Mouse (Mus musculus) heart, adult 2 months (tissue): ENCODE data around the gene Zbtb9. TPM values are rescaled to one million over a fixed set of nuclear protein-coding genes. Genes with fewer than 3 reads are reported as not detected.

ENCODE experiments used
- DNase-seq, 2 experiments: peaks; one replicate each; pipeline ENCODE4 v3.0.0; 2021
- H3K27ac ChIP-seq: fragments of 200-600 bp; 2 replicates; pipeline ENCODE4 v1.8.1; 2022
- H3K27me3 ChIP-seq: fragments of 200-500 bp; 2 replicates; pipeline ENCODE4 v1.6.1; 2012; ENCODE audit warnings: mild to moderate bottlenecking, low read length, inconsistent platforms, mixed read lengths; ENCODE audit not compliant: control insufficient read depth, insufficient read depth
- H3K36me3 ChIP-seq: fragments of 200-500 bp; 2 replicates; pipeline ENCODE4 v1.6.1; 2012; ENCODE audit warnings: low read length, inconsistent platforms; ENCODE audit not compliant: control insufficient read depth, insufficient read depth
- H3K4me1 ChIP-seq: fragments of 200-500 bp; 2 replicates; pipeline ENCODE4 v1.6.1; 2011; ENCODE audit warnings: low read length; ENCODE audit not compliant: control insufficient read depth, insufficient read depth
- H3K4me3 ChIP-seq: fragments of 200-600 bp; 2 replicates; pipeline ENCODE4 v1.8.1; 2022
- H3K79me2 ChIP-seq: fragments of 200-500 bp; replicated peaks from 2 replicates; pipeline ENCODE4 v1.6.1; 2012; ENCODE audit warnings: mild to moderate bottlenecking, inconsistent platforms, low read length, moderate library complexity, mixed read lengths; ENCODE audit not compliant: control insufficient read depth, insufficient read depth
- H3K9ac ChIP-seq: fragments of 200-500 bp; 2 replicates; pipeline ENCODE4 v1.6.1; 2012; ENCODE audit warnings: low read depth, mild to moderate bottlenecking, control low read depth, inconsistent platforms, low read length, mixed read lengths
- CTCF ChIP-seq: fragments of 200-600 bp; IDR thresholded peaks from 2 replicates; pipeline ENCODE4 v1.8.1; 2022; ENCODE audit warnings: antibody characterized with exemption, mild to moderate bottlenecking, moderate library complexity
- EP300 ChIP-seq: fragments of 200-500 bp; IDR thresholded peaks from 2 replicates; pipeline ENCODE4 v1.6.1; 2011; ENCODE audit warnings: low read depth, low read length, control low read depth; ENCODE audit not compliant: insufficient read depth
- POLR2A ChIP-seq: fragments of 200-500 bp; IDR thresholded peaks from 2 replicates; pipeline ENCODE4 v1.6.1; 2011; ENCODE audit warnings: mild to moderate bottlenecking, low read depth, low read length, control low read depth; ENCODE audit not compliant: insufficient read depth
- WGBS: fragments of 180-500 bp; shearing (Covaris S2); methylation state at CpG from one replicate; pipeline ENCODE4 v1.1.7; 2018; 5-methylcytosine and 5-hydroxymethylcytosine counted together
- intact Hi-C: fragments of 180-260 bp; cut with DNase I; formaldehyde crosslinking; loops from one replicate; pipeline ENCODE4 v1.15.1; 2025
- polyA plus RNA-seq: library from polyadenylated mRNA; depleted of rRNA; stranded (reverse); fragments of >200 nt; gene quantifications from 2 replicates; pipeline ENCODE4 v1.2.3, GENCODE M21; 2012
- total RNA-seq, 2 experiments: library from RNA; stranded (reverse); gene quantifications; 2 replicates each; pipeline ENCODE4 v1.2.3; 2021

Gene Zbtb9
- total and polyA plus RNA-seq, 3 experiments: 1.5 to 3.5 (median 2.4) TPM

DNA sequence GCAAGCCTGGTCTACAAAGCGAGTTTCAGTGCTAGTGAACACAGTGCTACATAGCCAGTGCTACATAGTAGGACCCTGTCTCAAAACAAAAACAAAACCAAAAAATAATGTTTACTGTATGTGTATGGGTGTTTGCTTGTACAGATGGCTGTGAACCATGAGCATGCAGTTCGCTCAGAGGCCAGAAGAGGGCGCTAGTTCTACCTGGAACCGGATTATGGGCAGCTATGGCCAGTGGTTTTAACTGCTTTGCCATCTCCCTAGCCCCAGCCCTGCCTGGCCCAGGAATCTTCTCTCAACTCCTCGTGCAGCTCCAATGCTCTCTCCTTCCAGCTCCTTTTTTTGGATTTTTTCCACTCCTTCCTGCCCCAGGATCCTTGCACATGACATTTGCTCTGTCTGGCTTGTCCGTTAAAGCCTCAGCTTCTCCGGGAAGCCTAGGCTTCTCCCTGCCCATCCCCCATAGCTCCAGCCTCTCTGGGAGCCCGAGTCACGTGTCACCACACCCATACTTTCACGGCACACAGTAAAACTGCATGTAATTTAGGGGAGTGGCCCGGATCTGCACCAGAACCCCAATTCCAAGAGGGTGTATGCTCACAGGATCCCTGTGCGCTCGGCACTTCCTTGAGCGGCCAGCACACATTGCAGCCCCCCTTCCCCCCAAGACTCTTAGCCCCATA, 74.9 kb downstream of the Zbtb9 start:
- Histone ChIP-seq H3K79me2 (no peaks in the 10 kb centered on the region), H3K4me3 (no peak overlapping the region), H3K36me3 (no peaks in the 10 kb centered on the region), H3K27ac (no peak overlapping the region), H3K9ac (no peak overlapping the region), H3K4me1 (no peaks in the 10 kb centered on the region), H3K27me3 (no peaks in the 10 kb centered on the region)
- intact Hi-C loops: no loop called here
- TF ChIP-seq EP300: no peak
- TF ChIP-seq POLR2A: no peak
- peak; percentile 51 for TF ChIP-seq CTCF
- DNase-seq: no peak
- WGBS: 82% methylated on average over 14 of the region's 14 CpGs

DNA sequence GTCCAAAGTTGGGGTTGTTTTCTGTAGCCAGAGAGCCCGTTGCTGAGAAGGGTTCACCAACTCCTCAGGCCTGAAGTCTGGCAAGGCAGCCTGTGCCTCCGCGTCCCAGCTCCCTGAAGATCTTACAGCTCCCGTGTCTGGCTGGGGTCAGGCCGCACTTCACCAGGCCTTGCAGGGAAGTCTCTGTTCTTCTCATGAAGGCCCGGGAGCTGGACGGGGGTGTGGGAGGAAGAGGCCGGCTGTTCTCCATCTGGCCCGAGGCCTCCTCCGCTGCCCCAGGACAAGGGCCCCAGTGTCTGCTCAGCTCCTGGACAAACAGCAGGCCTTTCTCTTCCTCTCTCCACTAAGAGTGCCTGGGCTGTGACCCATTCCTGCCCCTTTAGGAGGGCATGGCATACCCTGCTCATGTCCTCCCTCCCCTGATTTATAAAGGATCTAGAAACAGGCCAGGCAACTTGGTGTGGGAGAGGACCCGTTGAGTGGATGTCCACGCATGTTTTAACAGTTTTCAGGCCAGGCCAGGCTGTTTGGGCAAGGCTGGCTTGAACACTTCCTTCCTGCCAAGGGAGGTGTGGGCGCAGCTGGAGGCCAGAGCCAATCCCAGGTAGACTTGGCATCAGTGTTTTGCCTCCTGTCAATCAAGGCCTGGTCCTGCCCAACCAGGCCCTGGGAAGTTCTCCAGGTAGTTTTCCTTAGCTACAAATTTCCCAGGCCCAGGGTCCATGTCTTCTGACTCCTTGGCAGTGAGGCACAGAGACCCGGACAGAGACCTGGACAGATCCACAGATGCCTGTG, 75.7 kb downstream of the Zbtb9 start:
- Histone ChIP-seq H3K4me3 (no peak overlapping the region), H3K27me3 (no peaks in the 10 kb centered on the region), H3K27ac (no peak overlapping the region), H3K9ac (no peak overlapping the region), H3K79me2 (no peaks in the 10 kb centered on the region), H3K4me1 (no peaks in the 10 kb centered on the region), H3K36me3 (no peaks in the 10 kb centered on the region)
- WGBS: 54% methylated on average over 14 of the region's 14 CpGs
- TF ChIP-seq EP300 (no peak), CTCF (no peak), POLR2A (no peak)
- peak in 1 of 2 experiments; percentile 24 for DNase-seq
- intact Hi-C loops: no loop called here

DNA sequence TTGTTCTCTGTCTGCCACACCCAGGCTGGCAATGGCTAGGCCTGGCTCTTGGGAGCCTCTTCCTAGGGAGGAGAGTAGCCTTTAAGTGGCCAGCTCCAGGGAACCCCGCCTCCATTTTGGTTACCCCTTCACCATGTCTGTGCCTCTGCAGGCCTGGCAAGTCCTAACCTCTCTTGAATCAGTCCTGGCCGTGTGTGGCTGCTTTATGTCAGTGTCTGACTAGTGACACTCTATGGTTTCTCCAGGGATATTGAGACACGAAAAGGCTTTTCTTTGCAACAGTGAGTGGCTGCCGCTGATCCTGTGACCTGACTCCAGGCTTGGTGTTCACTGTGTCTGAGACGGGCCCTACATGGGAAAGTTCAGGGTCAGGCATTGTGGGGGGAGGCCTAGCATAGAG, 77.9 kb downstream of the Zbtb9 start:
- H3K79me2 ChIP-seq: no peaks in the 10 kb centered on the region
- no peak for TF ChIP-seq CTCF
- TF ChIP-seq EP300: no peak
- no peak for TF ChIP-seq POLR2A
- no peak overlapping the region for H3K4me3 ChIP-seq
- intact Hi-C loops: no loop called here
- no peaks in the 10 kb centered on the region for H3K36me3 ChIP-seq
- H3K4me1 ChIP-seq: peaks cover under 1% of the 10 kb centered on the region; the same call in 1 of the 2 replicates
- 77% methylated on average over 5 of the region's 5 CpGs for WGBS
- H3K9ac ChIP-seq: no peak overlapping the region
- no peak overlapping the region for H3K27ac ChIP-seq
- H3K27me3 ChIP-seq: no peaks in the 10 kb centered on the region
- no peak for DNase-seq

DNA sequence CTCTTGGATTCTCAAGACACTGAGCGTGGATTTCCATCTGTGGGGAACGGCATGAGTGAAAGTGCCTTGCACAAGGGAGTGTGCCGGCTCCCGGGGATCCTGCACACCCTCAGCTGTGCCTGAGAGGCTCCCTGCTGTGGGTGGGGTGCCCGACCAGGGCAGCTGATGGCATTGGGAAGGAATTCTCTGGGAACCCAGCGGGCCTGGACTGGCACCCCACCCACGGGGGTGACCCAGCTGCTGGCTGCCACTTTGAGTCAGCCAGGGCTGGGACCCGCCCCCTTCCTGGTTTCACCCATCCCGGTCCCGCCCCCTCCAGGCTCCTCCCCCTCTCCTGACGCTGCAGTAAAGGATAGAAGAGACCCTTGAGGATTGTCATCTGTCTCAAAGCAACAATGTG, 78.5 kb downstream of the Zbtb9 start:
- no peak overlapping the region for H3K4me3 ChIP-seq
- peak overlapping the region; percentile 5; the same call in 1 of the 2 replicates for H3K27ac ChIP-seq
- TF ChIP-seq POLR2A (peak; percentile 29; the same call in 1 of the 2 replicates), CTCF (no peak)
- H3K4me1 ChIP-seq: peaks cover 2% of the 10 kb centered on the region; the same call in 1 of the 2 replicates
- 26% methylated on average over 9 of the region's 11 CpGs for WGBS
- DNase-seq: peak; percentile 51 to 71
- intact Hi-C loops: no loop called here
- no peaks in the 10 kb centered on the region for H3K79me2 ChIP-seq
- no peaks in the 10 kb centered on the region for H3K36me3 ChIP-seq
- H3K9ac ChIP-seq: no peak overlapping the region
- no peaks in the 10 kb centered on the region for H3K27me3 ChIP-seq

DNA sequence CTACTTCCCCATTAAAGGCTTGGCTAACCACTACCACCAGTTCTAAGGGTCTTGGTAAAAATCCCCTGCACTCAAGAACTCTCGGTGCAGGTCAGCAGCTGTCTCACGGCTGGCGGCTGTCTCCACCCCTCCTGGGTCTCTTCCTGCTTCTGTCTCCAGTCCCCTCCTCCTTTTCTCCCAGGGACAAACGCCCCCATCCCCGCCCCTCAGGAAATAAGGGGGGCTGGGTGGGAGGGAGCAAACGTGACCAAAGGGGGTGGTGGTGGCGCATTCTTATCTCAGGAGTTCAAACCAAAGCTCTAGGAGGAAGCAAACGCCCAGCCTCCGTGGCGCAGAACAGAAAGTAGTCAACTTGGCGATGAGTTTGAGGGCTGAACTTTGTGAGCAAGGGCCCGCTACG, 83.2 kb downstream of the Zbtb9 start:
- WGBS: under 1% methylated on average over 13 of the region's 13 CpGs
- H3K4me3 ChIP-seq: peak overlapping the region; percentile 85
- H3K9ac ChIP-seq: peak overlapping the region; percentile 16
- peaks cover 4% of the 10 kb centered on the region; the same call in 1 of the 2 replicates for H3K4me1 ChIP-seq
- H3K79me2 ChIP-seq: no peaks in the 10 kb centered on the region
- peak; percentile 79 to 84 for DNase-seq
- H3K36me3 ChIP-seq: no peaks in the 10 kb centered on the region
- H3K27me3 ChIP-seq: no peaks in the 10 kb centered on the region
- TF ChIP-seq CTCF (no peak), EP300 (no peak), POLR2A (peak; percentile 90)
- H3K27ac ChIP-seq: peak overlapping the region; percentile 70
- intact Hi-C loops: loop anchor here (2.0 kb wide), 1 partner anchor 23 kb away; no protein-coding TSS in a partner anchor
